ENCODE assay signal across 27 mouse cellular contexts in genomic region chr11:17248715-17249114, GRCm38 (mm10).
"Had no signal": no experiment of that assay in that cellular context is flagged by ENCODE, and none has a peak within 500 bp of the region (broad histone marks: within the 10 kb centered on the region; RNA-seq: fewer than 3 reads in every experiment).

No protein-coding gene starts in this region.

- DNase-seq: left cerebral cortex, postnatal 4 days; liver; liver, embryonic 13.5 days; liver, postnatal 0 days; lung, adult 18-20 months; lung, adult 2 months; lung, embryonic 14.5 days; lung, postnatal 10 days; lung, postnatal 14 days; lung, postnatal 36 days; lung, postnatal 4 days; midbrain, embryonic 14.5 days had no signal

- H3K4me3 ChIP-seq: limb, embryonic 10.5 days; limb, embryonic 12.5 days; limb, embryonic 13.5 days; limb, embryonic 15.5 days; liver, embryonic 12.5 days; liver, embryonic 13.5 days; liver, embryonic 15.5 days; lung, embryonic 15.5 days; megakaryocyte, embryonic 14.5 days; midbrain, embryonic 10.5 days; midbrain, embryonic 12.5 days; midbrain, embryonic 13.5 days; midbrain, embryonic 15.5 days; myocyte had no signal

- H3K9ac ChIP-seq: limb, embryonic 12.5 days; limb, embryonic 13.5 days; limb, embryonic 15.5 days; liver, embryonic 12.5 days; liver, embryonic 13.5 days; liver, embryonic 14.5 days; liver, embryonic 15.5 days; liver, postnatal 0 days; lung, embryonic 14.5 days; lung, embryonic 15.5 days; midbrain, embryonic 12.5 days; midbrain, embryonic 13.5 days; midbrain, embryonic 15.5 days had no signal

- H3K27ac ChIP-seq: limb, embryonic 10.5 days; limb, embryonic 12.5 days; limb, embryonic 13.5 days; limb, embryonic 15.5 days; liver, embryonic 12.5 days; liver, embryonic 13.5 days; liver, embryonic 14.5 days; liver, embryonic 15.5 days; lung, embryonic 15.5 days; macrophage; midbrain, embryonic 10.5 days; midbrain, embryonic 12.5 days; midbrain, embryonic 13.5 days; midbrain, embryonic 15.5 days had no signal

- H3K27me3 ChIP-seq: limb, embryonic 13.5 days; limb, embryonic 15.5 days; liver, embryonic 12.5 days; liver, embryonic 13.5 days; liver, embryonic 15.5 days; lung, embryonic 15.5 days; megakaryocyte, embryonic 14.5 days; midbrain, embryonic 12.5 days; midbrain, embryonic 13.5 days; midbrain, embryonic 15.5 days had no signal

- H3K36me3 ChIP-seq: limb, embryonic 10.5 days; limb, embryonic 12.5 days; limb, embryonic 13.5 days; limb, embryonic 15.5 days; liver, embryonic 12.5 days; liver, embryonic 13.5 days; liver, embryonic 15.5 days; lung, embryonic 15.5 days; midbrain, embryonic 10.5 days; midbrain, embryonic 12.5 days; midbrain, embryonic 13.5 days; midbrain, embryonic 15.5 days had no signal

- H3K4me1 ChIP-seq: limb, embryonic 10.5 days; limb, embryonic 13.5 days; limb, embryonic 15.5 days; liver, embryonic 12.5 days; liver, embryonic 13.5 days; liver, embryonic 15.5 days; lung, embryonic 15.5 days; midbrain, embryonic 10.5 days; midbrain, embryonic 12.5 days; midbrain, embryonic 13.5 days; midbrain, embryonic 15.5 days had no signal

- H3K9me3 ChIP-seq: limb, embryonic 10.5 days; limb, embryonic 12.5 days; limb, embryonic 13.5 days; limb, embryonic 15.5 days; liver, embryonic 12.5 days; liver, embryonic 13.5 days; liver, embryonic 15.5 days; lung, embryonic 15.5 days; megakaryocyte, embryonic 14.5 days; midbrain, embryonic 10.5 days; midbrain, embryonic 12.5 days; midbrain, embryonic 13.5 days had no signal
